Mouse (Mus musculus): ENCODE measurements around the gene Tut4. TPM values are rescaled to one million over a fixed set of nuclear protein-coding genes. Genes with fewer than 3 reads are reported as not detected.

Gene Tut4
- polyA plus RNA-seq (2015; fragmentation: Nextera tagmentation; extraction: Ambion mirVana): 58.8 and 70.0 TPM in 2 replicates

- under 1% methylated on average over 66 of the region's 97 CpGs for WGBS
- H3K9me3 ChIP-seq: no peaks in the 10 kb centered on the region
- H3K27me3 ChIP-seq (replicated peaks): no peaks in the 10 kb centered on the region
- peak; percentile 91 for ATAC-seq (replicated peaks)
- peak within 1 kb of the TSS; percentile 78 for H3K4me2 ChIP-seq
- no peaks in the 10 kb centered on the region for H3K36me3 ChIP-seq (replicated peaks)
- peaks cover 18% of the 10 kb centered on the region for H3K4me1 ChIP-seq
- peak within 1 kb of the TSS; percentile 84 for H3K4me3 ChIP-seq
- H3K9ac ChIP-seq: peak within 1 kb of the TSS; percentile 99
- peak within 1 kb of the TSS; percentile 100 for H3K27ac ChIP-seq
These were observed at the start of gene Tut4 for GRCm38 (mm10) chr4:108459231-108460155. TSS of gene Tut4 (plus strand) at chr4:108459426.

DNA sequence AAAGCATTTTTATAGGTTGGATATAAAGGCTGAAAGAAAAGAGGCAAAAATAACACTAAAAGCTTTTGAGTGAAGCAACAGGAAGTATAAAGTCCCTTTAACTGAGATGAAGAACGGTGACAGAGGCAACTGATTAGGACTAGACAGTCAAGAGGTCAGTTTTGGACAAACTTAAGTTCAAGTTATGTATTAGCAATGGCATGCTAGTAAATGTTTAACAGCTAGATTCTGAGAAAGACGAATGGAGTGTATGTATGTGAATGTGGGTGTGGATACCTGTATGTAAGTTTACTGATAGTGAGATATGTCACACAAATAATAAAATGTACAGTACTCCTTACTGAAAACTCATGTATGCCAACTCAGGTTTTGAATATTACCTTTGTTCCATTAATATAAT lies 34.6 kb upstream of the Tut4 start:
- Histone ChIP-seq H3K36me3 (replicated peaks) (no peaks in the 10 kb centered on the region), H3K4me1 (no peaks in the 10 kb centered on the region), H3K4me2 (no peak overlapping the region), H3K9me3 (no peaks in the 10 kb centered on the region), H3K27ac (no peak overlapping the region), H3K27me3 (replicated peaks) (no peaks in the 10 kb centered on the region), H3K4me3 (no peak overlapping the region), H3K9ac (no peak overlapping the region)
- WGBS: 91% methylated on average over 2 of the region's 2 CpGs
- no peak for ATAC-seq (replicated peaks)

DNA sequence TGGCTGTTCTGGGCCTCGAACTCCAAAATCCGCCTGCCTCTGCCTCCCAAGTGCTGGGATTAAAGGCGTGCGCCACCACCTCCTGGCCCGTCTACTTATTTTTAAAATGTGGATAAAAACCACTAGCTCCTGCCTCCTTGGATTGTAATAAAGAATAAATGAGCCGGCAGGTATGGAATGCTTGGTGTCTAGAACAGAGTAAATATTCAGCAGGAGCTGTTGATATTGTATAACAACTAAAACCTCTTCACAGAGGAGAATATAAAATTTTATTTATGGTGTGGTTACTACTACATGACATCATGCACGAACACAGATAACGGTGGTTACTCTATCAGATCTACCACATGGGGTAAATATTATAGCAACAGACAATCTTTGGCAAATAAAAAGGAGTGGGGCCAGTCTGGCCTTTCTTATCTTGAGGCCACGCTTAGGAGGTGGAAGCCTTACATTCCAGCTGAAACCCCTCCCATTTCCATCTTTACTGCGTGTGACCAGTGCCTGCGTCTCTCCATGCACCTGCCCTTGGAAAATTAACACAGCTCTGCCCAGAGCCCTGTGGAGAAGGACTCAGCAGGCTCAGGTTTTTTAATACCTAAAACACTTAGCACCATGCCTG lies 31.4 kb upstream of the Tut4 start:
- H3K27me3 ChIP-seq (replicated peaks): no peaks in the 10 kb centered on the region
- no peak overlapping the region for H3K4me3 ChIP-seq
- H3K9me3 ChIP-seq: no peaks in the 10 kb centered on the region
- H3K4me1 ChIP-seq: peaks cover 14% of the 10 kb centered on the region
- H3K9ac ChIP-seq: no peak overlapping the region
- no peak overlapping the region for H3K4me2 ChIP-seq
- H3K36me3 ChIP-seq (replicated peaks): no peaks in the 10 kb centered on the region
- no peak for ATAC-seq (replicated peaks)
- WGBS: 81% methylated on average over 11 of the region's 11 CpGs
- H3K27ac ChIP-seq: no peak overlapping the region

- 87% methylated on average over 6 of the region's 6 CpGs for WGBS
- ATAC-seq (replicated peaks): no peak
- no peaks in the 10 kb centered on the region for H3K27me3 ChIP-seq (replicated peaks)
- H3K4me3 ChIP-seq: no peak overlapping the region
- H3K27ac ChIP-seq: no peak overlapping the region
- no peaks in the 10 kb centered on the region for H3K36me3 ChIP-seq (replicated peaks)
- H3K4me1 ChIP-seq: peaks cover 14% of the 10 kb centered on the region
- no peaks in the 10 kb centered on the region for H3K9me3 ChIP-seq
- H3K9ac ChIP-seq: no peak overlapping the region
- no peak overlapping the region for H3K4me2 ChIP-seq
These were observed 30.9 kb upstream of the Tut4 start for GRCm38 (mm10) chr4:108428341-108428721.

DNA sequence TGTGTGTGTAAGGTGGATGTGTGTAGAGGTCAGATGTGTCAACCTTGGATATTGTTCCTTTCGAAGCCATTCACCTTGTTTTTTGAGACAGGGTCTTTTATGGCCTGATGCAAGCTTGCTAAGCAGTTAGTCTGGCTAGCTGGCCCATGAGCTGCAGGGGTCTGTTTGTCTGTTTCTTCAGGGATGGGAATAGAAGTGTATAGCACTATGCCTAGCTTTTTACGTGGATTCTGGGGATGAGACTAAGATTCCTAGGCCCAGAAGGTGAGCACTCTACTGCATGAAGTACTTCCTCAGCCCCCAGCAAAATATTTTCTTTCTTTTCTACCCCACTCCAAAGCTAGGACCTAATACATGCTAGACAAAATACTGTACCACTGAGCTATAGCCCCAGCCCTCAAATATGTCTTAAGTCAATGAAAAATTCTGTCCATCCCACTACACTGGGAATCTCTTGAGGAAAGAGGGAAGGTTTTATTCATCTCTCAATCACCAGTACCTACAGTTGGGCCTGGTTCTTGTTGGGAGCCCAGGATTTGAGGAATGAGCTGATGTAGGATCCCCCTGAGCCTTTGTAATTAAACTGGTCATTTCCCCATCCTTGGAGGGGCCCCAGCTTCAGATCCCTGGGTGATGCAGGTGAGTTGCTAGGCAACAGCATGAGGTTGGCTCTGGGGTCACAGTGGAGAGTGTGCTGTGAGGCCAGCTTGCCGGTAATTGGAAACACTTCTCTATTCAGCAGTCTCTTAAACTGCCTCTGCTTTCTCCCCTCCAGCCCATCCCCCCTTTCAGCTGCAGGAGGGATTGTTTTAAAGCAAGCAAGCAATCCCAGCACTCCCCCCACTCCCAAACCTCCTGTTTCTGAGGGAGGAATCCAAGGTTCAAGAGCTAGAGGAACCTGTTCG lies 28.3 kb upstream of the Tut4 start:
- 28% methylated on average over 4 of the region's 4 CpGs for whole genome bisulfite sequencing

DNA sequence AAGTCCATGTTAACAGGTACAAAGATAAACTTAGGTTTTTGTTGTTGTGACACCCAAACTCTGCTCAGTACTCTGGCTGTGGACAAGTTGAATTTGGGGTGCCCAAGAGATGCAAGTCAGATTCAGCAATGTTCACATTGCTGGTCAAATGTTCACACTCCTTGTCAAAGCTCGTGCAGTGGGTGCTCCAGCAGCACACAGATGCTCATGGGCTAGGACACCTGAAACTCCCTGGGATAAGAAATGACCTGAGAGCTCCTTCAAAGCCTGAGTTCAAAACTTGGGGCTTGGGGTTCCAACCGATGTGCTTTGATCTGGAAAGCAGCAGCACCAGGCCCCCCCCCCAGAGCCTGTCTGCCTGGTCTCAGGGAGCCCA lies 27.7 kb upstream of the Tut4 start:
- WGBS: 37% methylated on average over 2 of the region's 2 CpGs
- no peak for ATAC-seq (replicated peaks)
- peak overlapping the region; percentile 62 for H3K27ac ChIP-seq

More for the DNA sequence above, 28.3 kb upstream of the Tut4 start:
- H3K4me2 ChIP-seq: no peak overlapping the region
- peaks cover 14% of the 10 kb centered on the region for H3K4me1 ChIP-seq
- H3K27me3 ChIP-seq (replicated peaks): no peaks in the 10 kb centered on the region
- no peaks in the 10 kb centered on the region for H3K36me3 ChIP-seq (replicated peaks)
- peak; percentile 88 for ATAC-seq (replicated peaks)
- H3K9ac ChIP-seq: no peak overlapping the region
- H3K27ac ChIP-seq: peak overlapping the region; percentile 62
- no peak overlapping the region for H3K4me3 ChIP-seq
- H3K9me3 ChIP-seq: no peaks in the 10 kb centered on the region

GRCm38 (mm10) chr4:108433341-108433740 lies 25.9 kb upstream of the Tut4 start:
- no peak overlapping the region for H3K4me3 ChIP-seq
- H3K27me3 ChIP-seq (replicated peaks): no peaks in the 10 kb centered on the region
- WGBS: 42% methylated on average over 6 of the region's 6 CpGs
- no peak overlapping the region for H3K4me2 ChIP-seq
- no peaks in the 10 kb centered on the region for H3K9me3 ChIP-seq
- H3K27ac ChIP-seq: no peak overlapping the region
- no peak overlapping the region for H3K9ac ChIP-seq
- ATAC-seq (replicated peaks): no peak
- H3K36me3 ChIP-seq (replicated peaks): no peaks in the 10 kb centered on the region
- H3K4me1 ChIP-seq: peaks cover 14% of the 10 kb centered on the region

More for the DNA sequence above, 27.7 kb upstream of the Tut4 start:
- H3K4me3 ChIP-seq: no peak overlapping the region
- no peak overlapping the region for H3K4me2 ChIP-seq
- peaks cover 14% of the 10 kb centered on the region for H3K4me1 ChIP-seq
- H3K9me3 ChIP-seq: no peaks in the 10 kb centered on the region
- H3K9ac ChIP-seq: no peak overlapping the region
- H3K27me3 ChIP-seq (replicated peaks): no peaks in the 10 kb centered on the region
- H3K36me3 ChIP-seq (replicated peaks): no peaks in the 10 kb centered on the region

DNA sequence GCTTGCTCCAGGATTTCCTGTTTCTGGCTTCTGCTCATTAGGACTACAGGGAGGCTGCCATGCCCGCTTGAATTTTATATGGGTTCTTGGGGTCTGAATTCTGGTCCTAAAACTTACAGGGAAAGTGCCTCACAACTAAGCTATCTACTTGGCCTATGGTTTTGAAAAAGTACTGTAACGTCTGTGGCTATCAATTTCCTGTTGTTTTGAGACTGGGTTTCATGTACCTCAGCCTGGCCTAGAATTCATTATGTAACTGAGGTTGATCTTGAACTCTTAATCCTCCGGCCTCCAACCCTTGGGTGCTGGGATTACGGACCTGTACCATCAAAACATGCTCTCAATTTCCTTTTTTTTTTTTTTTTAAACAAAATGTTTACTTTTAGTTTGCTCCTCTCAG lies 25.0 kb upstream of the Tut4 start:
- Histone ChIP-seq H3K27me3 (replicated peaks) (no peaks in the 10 kb centered on the region), H3K9ac (no peak overlapping the region)

DNA sequence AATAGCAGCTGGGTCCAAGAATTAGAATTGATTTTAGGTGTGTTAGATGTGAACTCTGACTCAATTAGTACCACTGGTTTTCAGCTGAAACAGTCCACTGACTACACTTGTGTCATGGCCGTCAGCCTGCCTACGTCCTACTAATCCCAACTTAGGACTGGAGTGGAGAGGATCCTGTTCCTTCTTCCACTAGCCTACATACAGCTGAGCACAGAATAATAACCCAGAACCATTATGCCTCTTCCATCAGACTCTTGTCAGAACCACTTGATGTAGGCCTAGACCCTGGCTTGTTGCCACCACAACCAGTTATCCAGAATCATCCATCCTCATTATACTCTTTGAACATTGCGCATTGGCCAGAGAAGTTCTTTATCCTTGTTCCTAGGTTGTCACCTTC lies 24.4 kb upstream of the Tut4 start:
- H3K36me3 ChIP-seq (replicated peaks): no peaks in the 10 kb centered on the region
- ATAC-seq (replicated peaks): no peak
- H3K27me3 ChIP-seq (replicated peaks): no peaks in the 10 kb centered on the region
- no peak overlapping the region for H3K9ac ChIP-seq
- H3K4me1 ChIP-seq: peaks cover 14% of the 10 kb centered on the region
- WGBS: 92% methylated on average over 3 of the region's 3 CpGs
- no peak overlapping the region for H3K27ac ChIP-seq
- H3K9me3 ChIP-seq: no peaks in the 10 kb centered on the region
- H3K4me3 ChIP-seq: no peak overlapping the region
- H3K4me2 ChIP-seq: no peak overlapping the region

More for the DNA sequence above, 25.0 kb upstream of the Tut4 start:
- WGBS: 88% methylated on average over 4 of the region's 4 CpGs
- Histone ChIP-seq H3K36me3 (replicated peaks) (no peaks in the 10 kb centered on the region), H3K27ac (no peak overlapping the region), H3K4me3 (no peak overlapping the region), H3K4me2 (no peak overlapping the region), H3K9me3 (no peaks in the 10 kb centered on the region), H3K4me1 (peaks cover 14% of the 10 kb centered on the region)
- ATAC-seq (replicated peaks): no peak

DNA sequence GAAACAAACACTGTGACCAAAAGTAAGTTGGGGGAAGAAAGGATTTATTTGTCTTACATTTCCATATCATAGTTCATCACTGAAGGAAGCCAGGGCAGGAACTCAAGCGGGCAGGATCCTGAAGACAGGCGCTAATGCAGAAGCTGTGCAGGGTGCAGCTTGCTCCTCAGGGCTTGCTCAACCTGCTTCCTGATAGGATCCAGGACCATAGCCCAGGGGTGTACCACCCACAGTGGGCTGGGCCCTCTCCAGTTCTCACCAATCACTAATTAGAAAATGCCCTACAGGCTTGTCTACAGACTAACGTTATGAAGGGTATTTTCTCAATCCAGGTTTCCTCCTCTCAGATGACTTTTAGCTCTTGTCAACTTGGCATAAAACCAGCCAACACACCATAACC lies 23.6 kb upstream of the Tut4 start:
- H3K4me2 ChIP-seq: no peak overlapping the region
- H3K9me3 ChIP-seq: no peaks in the 10 kb centered on the region
- no peaks in the 10 kb centered on the region for H3K27me3 ChIP-seq (replicated peaks)
- H3K36me3 ChIP-seq (replicated peaks): no peaks in the 10 kb centered on the region
- no peak for ATAC-seq (replicated peaks)
- H3K4me1 ChIP-seq: peaks cover 13% of the 10 kb centered on the region
- H3K4me3 ChIP-seq: no peak overlapping the region
- H3K27ac ChIP-seq: no peak overlapping the region
- no peak overlapping the region for H3K9ac ChIP-seq
- 71% methylated on average over 3 of the region's 3 CpGs for WGBS

DNA sequence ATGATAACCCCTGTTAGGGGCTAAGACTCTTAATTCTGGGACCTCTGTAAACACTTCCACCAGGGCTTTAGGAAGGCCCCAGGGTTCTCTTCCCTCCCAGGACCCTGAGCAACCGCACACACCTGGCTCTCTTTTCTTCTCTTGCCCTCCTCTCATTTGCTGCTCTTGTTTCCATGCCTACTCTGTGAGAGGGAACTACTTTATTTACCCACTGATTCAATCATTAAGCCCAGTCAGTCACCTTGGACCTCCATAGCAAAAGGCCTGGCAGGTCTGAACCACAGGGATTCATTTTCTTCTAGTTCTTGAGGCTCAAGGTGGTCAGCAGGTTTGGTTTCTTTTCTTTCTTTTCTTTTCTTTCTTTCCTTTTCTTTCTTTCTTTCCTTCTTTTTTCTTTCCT lies 23.0 kb upstream of the Tut4 start:
- H3K27ac ChIP-seq: no peak overlapping the region
- H3K4me1 ChIP-seq: peaks cover 7% of the 10 kb centered on the region
- 77% methylated on average over 1 of the region's 1 CpGs for WGBS
- H3K9me3 ChIP-seq: no peaks in the 10 kb centered on the region
- ATAC-seq (replicated peaks): no peak
- no peak overlapping the region for H3K4me2 ChIP-seq
- H3K4me3 ChIP-seq: no peak overlapping the region
- H3K27me3 ChIP-seq (replicated peaks): no peaks in the 10 kb centered on the region
- H3K9ac ChIP-seq: no peak overlapping the region
- H3K36me3 ChIP-seq (replicated peaks): no peaks in the 10 kb centered on the region
